Mouse (Mus musculus) hindbrain, embryonic 12.5 days (tissue): ENCODE data around the gene Syce3. TPM values are rescaled to one million over a fixed set of nuclear protein-coding genes. Genes with fewer than 3 reads are reported as not detected.
A peak's percentile ranks its signal among the peaks of the same experiment; 100 is the strongest.

Experiments
- ATAC-seq: fragments of 200-750 bp; cut with Nextera tagmentation; 2 replicates; pipeline ENCODE4 v1.8.0; 2017; ENCODE audit warnings: moderate TSS enrichment; ENCODE audit not compliant: low FRiP score
- H3K27ac ChIP-seq: fragments of 300-500 bp; sonication (generic); 2 replicates; pipeline ENCODE4 v1.5.1; 2016; ENCODE audit warnings: mild to moderate bottlenecking
- H3K27me3 ChIP-seq: fragments of 300-500 bp; sonication (generic); 2 replicates; pipeline ENCODE4 v1.6.1; 2016; ENCODE audit warnings: mild to moderate bottlenecking
- H3K36me3 ChIP-seq: fragments of 300-500 bp; sonication (generic); 2 replicates; pipeline ENCODE4 v1.6.1; 2016; ENCODE audit warnings: mild to moderate bottlenecking
- H3K4me1 ChIP-seq: fragments of 300-500 bp; sonication (generic); 2 replicates; pipeline ENCODE4 v1.6.1; 2016
- H3K4me2 ChIP-seq: fragments of 300-500 bp; sonication (generic); replicated peaks from 2 replicates; pipeline ENCODE4 v1.6.1; 2016; ENCODE audit warnings: mild to moderate bottlenecking
- H3K4me3 ChIP-seq: fragments of 300-500 bp; sonication (generic); 2 replicates; pipeline ENCODE4 v1.5.1; 2016; ENCODE audit warnings: mild to moderate bottlenecking
- H3K9ac ChIP-seq: fragments of 300-500 bp; sonication (generic); 2 replicates; pipeline ENCODE4 v1.6.1; 2016; ENCODE audit warnings: mild to moderate bottlenecking, moderate library complexity
- H3K9me3 ChIP-seq: fragments of 300-500 bp; sonication (generic); replicated peaks from 2 replicates; pipeline ENCODE4 v1.6.1; 2016; ENCODE audit warnings: mild to moderate bottlenecking
- WGBS: fragments of 180-500 bp; shearing (Covaris S2); methylation state at CpG from one replicate; pipeline ENCODE4 v1.1.7; 2016; 5-methylcytosine and 5-hydroxymethylcytosine counted together
- polyA plus RNA-seq: library from polyadenylated mRNA; unstranded; fragments of >200 nt; fragmentation: Nextera tagmentation; extraction: Ambion mirVana; gene quantifications from 2 replicates; pipeline ENCODE4 v1.2.1, GENCODE M21; 2016

Syce3 gene
- polyA plus RNA-seq, 1 experiment from 2014 or later: not detected

- H3K4me3 ChIP-seq: no peak within 1 kb of the TSS
- no peak within 1 kb of the TSS for H3K27ac ChIP-seq
- ATAC-seq: no peak
- no peak within 1 kb of the TSS for H3K4me2 ChIP-seq
- peaks cover 10% of the 10 kb centered on the region for H3K36me3 ChIP-seq
- 20% methylated on average over 16 of the region's 16 CpGs for WGBS
- H3K27me3 ChIP-seq: peaks cover 60% of the 10 kb centered on the region
- H3K9me3 ChIP-seq: no peaks in the 10 kb centered on the region
- peaks cover 31% of the 10 kb centered on the region for H3K4me1 ChIP-seq
- H3K9ac ChIP-seq: no peak within 1 kb of the TSS
Observed at GRCm38 (mm10) chr15:89376957-89377356, 33.3 kb downstream of the Syce3 start, which contains the start of gene Tymp. Tymp (minus strand) TSS chr15:89377039.

- Histone ChIP-seq H3K4me2 (no peak overlapping the region), H3K9me3 (no peaks in the 10 kb centered on the region), H3K4me1 (peaks cover 31% of the 10 kb centered on the region), H3K9ac (no peak overlapping the region), H3K36me3 (peaks cover 19% of the 10 kb centered on the region), H3K4me3 (no peak overlapping the region), H3K27me3 (peaks cover 55% of the 10 kb centered on the region), H3K27ac (no peak overlapping the region)
- WGBS: 77% methylated on average over 7 of the region's 7 CpGs
- ATAC-seq: no peak
Observed at GRCm38 (mm10) chr15:89376040-89376439, 34.3 kb downstream of the Syce3 start.

GRCm38 (mm10) chr15:89374801-89375534 is 35.3 kb downstream of the Syce3 start:
- Histone ChIP-seq H3K9me3 (no peaks in the 10 kb centered on the region), H3K36me3 (peaks cover 30% of the 10 kb centered on the region), H3K4me1 (peaks cover 31% of the 10 kb centered on the region), H3K4me2 (no peak overlapping the region), H3K9ac (no peak overlapping the region), H3K27ac (no peak overlapping the region), H3K27me3 (peaks cover 47% of the 10 kb centered on the region), H3K4me3 (no peak overlapping the region)
- 91% methylated on average over 17 of the region's 17 CpGs for WGBS
- no peak for ATAC-seq

GRCm38 (mm10) chr15:89374340-89374739 is 36.0 kb downstream of the Syce3 start:
- 50% methylated on average over 9 of the region's 9 CpGs for WGBS
- peak overlapping the region; percentile 73 for H3K9ac ChIP-seq
- H3K36me3 ChIP-seq: peaks cover 36% of the 10 kb centered on the region
- H3K4me1 ChIP-seq: peaks cover 28% of the 10 kb centered on the region
- peak overlapping the region; percentile 95; the same call in 1 of the 2 replicates for H3K27ac ChIP-seq
- peak overlapping the region; percentile 63 for H3K4me3 ChIP-seq
- peaks cover 42% of the 10 kb centered on the region for H3K27me3 ChIP-seq
- no peak for ATAC-seq
- no peaks in the 10 kb centered on the region for H3K9me3 ChIP-seq
- peak overlapping the region; percentile 69 for H3K4me2 ChIP-seq

GRCm38 (mm10) chr15:89373762-89374248 is 36.5 kb downstream of the Syce3 start, which contains the start of gene Sco2:
Sco2 (minus strand) TSS chr15:89373846.
- peaks cover 23% of the 10 kb centered on the region for H3K4me1 ChIP-seq
- no peaks in the 10 kb centered on the region for H3K9me3 ChIP-seq
- H3K36me3 ChIP-seq: peaks cover 41% of the 10 kb centered on the region
- peaks cover 37% of the 10 kb centered on the region for H3K27me3 ChIP-seq
- WGBS: 0% methylated on average over 42 of the region's 42 CpGs
- H3K27ac ChIP-seq: peak within 1 kb of the TSS; percentile 95
- H3K4me3 ChIP-seq: peak within 1 kb of the TSS; percentile 63
- peak within 1 kb of the TSS; percentile 73 for H3K9ac ChIP-seq
- peak within 1 kb of the TSS; percentile 69 for H3K4me2 ChIP-seq
- peak; percentile 80 for ATAC-seq

GRCm38 (mm10) chr15:89373027-89373761 is 37.1 kb downstream of the Syce3 start:
- peak; percentile 84 for ATAC-seq
- H3K4me2 ChIP-seq: peak overlapping the region; percentile 69
- H3K9ac ChIP-seq: peak overlapping the region; percentile 73
- no peaks in the 10 kb centered on the region for H3K9me3 ChIP-seq
- peaks cover 17% of the 10 kb centered on the region for H3K4me1 ChIP-seq
- H3K27me3 ChIP-seq: peaks cover 31% of the 10 kb centered on the region
- peaks cover 47% of the 10 kb centered on the region for H3K36me3 ChIP-seq
- WGBS: 2% methylated on average over 35 of the region's 35 CpGs
- peak overlapping the region; percentile 95 for H3K27ac ChIP-seq
- H3K4me3 ChIP-seq: peak overlapping the region; percentile 63

GRCm38 (mm10) chr15:89372536-89372935 is 37.8 kb downstream of the Syce3 start:
- peaks cover 15% of the 10 kb centered on the region for H3K4me1 ChIP-seq
- no peak overlapping the region for H3K27ac ChIP-seq
- peak overlapping the region; percentile 63 for H3K4me3 ChIP-seq
- ATAC-seq: no peak
- 0 out of 2 replicates have a peak overlapping the region, but pooled peaks have one; percentile 73 for H3K9ac ChIP-seq
- peaks cover 24% of the 10 kb centered on the region for H3K27me3 ChIP-seq
- H3K36me3 ChIP-seq: peaks cover 54% of the 10 kb centered on the region
- H3K9me3 ChIP-seq: no peaks in the 10 kb centered on the region
- H3K4me2 ChIP-seq: peak overlapping the region; percentile 69
- 86% methylated on average over 7 of the region's 7 CpGs for WGBS

GRCm38 (mm10) chr15:89372068-89372467 is 38.2 kb downstream of the Syce3 start:
- no peak overlapping the region for H3K27ac ChIP-seq
- ATAC-seq: no peak
- no peak overlapping the region for H3K9ac ChIP-seq
- no peak overlapping the region for H3K4me3 ChIP-seq
- peaks cover 20% of the 10 kb centered on the region for H3K27me3 ChIP-seq
- 0 out of 2 replicates have a peak overlapping the region, but pooled peaks have one; percentile 69 for H3K4me2 ChIP-seq
- H3K4me1 ChIP-seq: peaks cover 13% of the 10 kb centered on the region
- no peaks in the 10 kb centered on the region for H3K9me3 ChIP-seq
- 89% methylated on average over 13 of the region's 13 CpGs for WGBS
- peaks cover 59% of the 10 kb centered on the region for H3K36me3 ChIP-seq

- ATAC-seq: no peak
- no peaks in the 10 kb centered on the region for H3K9me3 ChIP-seq
- H3K36me3 ChIP-seq: peaks cover 95% of the 10 kb centered on the region
- H3K4me1 ChIP-seq: no peaks in the 10 kb centered on the region
- WGBS: 90% methylated on average over 4 of the region's 4 CpGs
- H3K27ac ChIP-seq: no peak overlapping the region
- H3K4me3 ChIP-seq: no peak overlapping the region
- no peak overlapping the region for H3K9ac ChIP-seq
- H3K4me2 ChIP-seq: no peak overlapping the region
- H3K27me3 ChIP-seq: no peaks in the 10 kb centered on the region
Observed at GRCm38 (mm10) chr15:89365141-89365551, 45.2 kb downstream of the Syce3 start.

- H3K9ac ChIP-seq: no peak overlapping the region
- no peaks in the 10 kb centered on the region for H3K9me3 ChIP-seq
- H3K4me1 ChIP-seq: peaks cover 3% of the 10 kb centered on the region; the same call in 1 of the 2 replicates
- H3K4me3 ChIP-seq: no peak overlapping the region
- no peaks in the 10 kb centered on the region for H3K27me3 ChIP-seq
- ATAC-seq: no peak
- 94% methylated on average over 7 of the region's 7 CpGs for WGBS
- no peak overlapping the region for H3K27ac ChIP-seq
- H3K4me2 ChIP-seq: no peak overlapping the region
- H3K36me3 ChIP-seq: peaks cover 78% of the 10 kb centered on the region
Observed at GRCm38 (mm10) chr15:89363051-89363450, 47.3 kb downstream of the Syce3 start.

GRCm38 (mm10) chr15:89358784-89359183 is 51.5 kb downstream of the Syce3 start:
- Histone ChIP-seq H3K9me3 (no peaks in the 10 kb centered on the region), H3K27me3 (no peaks in the 10 kb centered on the region), H3K27ac (no peak overlapping the region), H3K36me3 (peaks cover 36% of the 10 kb centered on the region), H3K4me1 (peaks cover 30% of the 10 kb centered on the region), H3K4me3 (no peak overlapping the region), H3K4me2 (no peak overlapping the region), H3K9ac (no peak overlapping the region)
- 88% methylated on average over 3 of the region's 3 CpGs for WGBS
- ATAC-seq: no peak

GRCm38 (mm10) chr15:89356372-89356771 is 53.9 kb downstream of the Syce3 start:
- under 1% methylated on average over 15 of the region's 15 CpGs for WGBS
- Histone ChIP-seq H3K4me2 (peak overlapping the region; percentile 69), H3K9ac (peak overlapping the region; percentile 80), H3K27me3 (no peaks in the 10 kb centered on the region), H3K9me3 (no peaks in the 10 kb centered on the region), H3K4me1 (peaks cover 31% of the 10 kb centered on the region), H3K36me3 (peaks cover 39% of the 10 kb centered on the region), H3K4me3 (peak overlapping the region; percentile 79), H3K27ac (peak overlapping the region; percentile 82)
- peak; percentile 35; the same call in 1 of the 2 replicates for ATAC-seq
